Mouse (Mus musculus): Measurements from ENCODE around the gene Pkd1l2. TPM values are rescaled to one million over a fixed set of nuclear protein-coding genes. Genes with fewer than 3 reads are reported as not detected.

Gene Pkd1l2
- polyA plus RNA-seq, 2 experiments: 0.07 to 0.16 TPM

DNA sequence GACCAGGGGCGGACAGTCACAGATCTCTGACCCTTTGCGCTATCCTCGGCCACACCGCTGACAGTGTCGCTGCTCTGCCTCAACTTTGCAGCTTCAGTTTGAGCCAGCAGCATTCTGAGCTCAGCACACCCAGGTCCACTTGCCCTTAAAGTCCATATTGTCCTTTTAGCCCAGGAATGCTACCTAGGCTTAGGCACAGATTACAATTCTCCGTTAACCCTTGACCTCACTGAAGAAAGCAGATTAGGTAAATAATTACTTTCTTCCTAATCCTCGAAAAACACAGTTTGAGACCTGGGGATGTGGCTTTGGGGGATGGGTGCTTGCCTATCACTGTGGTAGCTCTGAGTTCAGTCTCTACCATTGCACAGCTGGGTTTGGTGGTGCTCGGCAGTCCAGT is 91.0 kb downstream of the Pkd1l2 start:
- Histone ChIP-seq H3K27me3 (ENCODE audit: control insufficient read depth, insufficient read depth, low read length) (no peaks in the 10 kb centered on the region), H3K27ac (replicated peaks; ENCODE audit: low read depth, low read length) (no peak overlapping the region), H3K4me1 (ENCODE audit: control insufficient read depth, insufficient read depth, low read length) (peaks cover 7% of the 10 kb centered on the region), H3K9ac (ENCODE audit: low read depth, low read length, severe bottlenecking) (no peak overlapping the region), H3K4me3 (replicated peaks; ENCODE audit: low read length) (no peak overlapping the region), H3K36me3 (ENCODE audit: control insufficient read depth, insufficient read depth, low read length) (peaks cover 16% of the 10 kb centered on the region; the same call in 1 of the 2 replicates), H3K4me2 (replicated peaks; ENCODE audit: low read depth, low read length, severe bottlenecking) (no peak overlapping the region), H3K9me3 (ENCODE audit: control insufficient read depth, low read length) (no peaks in the 10 kb centered on the region)
- ATAC-seq (ENCODE audit: low FRiP score, low read depth) (no peak), DNase-seq (ENCODE audit: low spot score) (no peak)
- WGBS: 92% methylated on average over 8 of the region's 8 CpGs
- TF ChIP-seq POLR2A (IDR thresholded peaks at IDR 0.05; ENCODE audit: borderline replicate concordance, extremely low read depth, insufficient read depth, insufficient read length): no peak

DNA sequence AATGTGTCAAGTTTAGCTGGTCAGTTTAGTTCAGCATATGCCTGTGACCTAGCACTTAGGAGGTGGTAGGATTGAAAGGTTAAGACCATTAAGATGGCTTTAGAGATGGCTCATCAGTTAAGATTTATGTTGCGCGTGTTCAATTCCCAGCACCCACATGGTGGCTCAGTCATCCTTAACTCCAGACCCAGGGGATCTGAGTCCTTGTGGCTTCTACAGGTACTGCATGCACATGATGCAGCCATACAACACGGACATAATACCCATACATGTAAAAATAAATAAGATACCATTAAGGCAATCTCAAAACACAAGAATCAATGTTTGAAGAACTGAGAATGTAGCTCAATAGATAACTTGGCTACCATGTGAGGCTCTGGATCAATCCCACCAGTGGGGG is 92.4 kb downstream of the Pkd1l2 start:
- Histone ChIP-seq H3K9ac (ENCODE audit: low read depth, low read length, severe bottlenecking) (no peak overlapping the region), H3K4me2 (replicated peaks; ENCODE audit: low read depth, low read length, severe bottlenecking) (no peak overlapping the region), H3K9me3 (ENCODE audit: control insufficient read depth, low read length) (no peaks in the 10 kb centered on the region), H3K4me1 (ENCODE audit: control insufficient read depth, insufficient read depth, low read length) (peaks cover 7% of the 10 kb centered on the region), H3K4me3 (replicated peaks; ENCODE audit: low read length) (no peak overlapping the region), H3K27me3 (ENCODE audit: control insufficient read depth, insufficient read depth, low read length) (no peaks in the 10 kb centered on the region), H3K27ac (replicated peaks; ENCODE audit: low read depth, low read length) (no peak overlapping the region), H3K36me3 (ENCODE audit: control insufficient read depth, insufficient read depth, low read length) (peaks cover 29% of the 10 kb centered on the region)
- TF ChIP-seq POLR2A (IDR thresholded peaks at IDR 0.05; ENCODE audit: borderline replicate concordance, extremely low read depth, insufficient read depth, insufficient read length): no peak
- WGBS: 98% methylated on average over 3 of the region's 3 CpGs
- ATAC-seq (ENCODE audit: low FRiP score, low read depth) (no peak), DNase-seq (ENCODE audit: low spot score) (no peak)

DNA sequence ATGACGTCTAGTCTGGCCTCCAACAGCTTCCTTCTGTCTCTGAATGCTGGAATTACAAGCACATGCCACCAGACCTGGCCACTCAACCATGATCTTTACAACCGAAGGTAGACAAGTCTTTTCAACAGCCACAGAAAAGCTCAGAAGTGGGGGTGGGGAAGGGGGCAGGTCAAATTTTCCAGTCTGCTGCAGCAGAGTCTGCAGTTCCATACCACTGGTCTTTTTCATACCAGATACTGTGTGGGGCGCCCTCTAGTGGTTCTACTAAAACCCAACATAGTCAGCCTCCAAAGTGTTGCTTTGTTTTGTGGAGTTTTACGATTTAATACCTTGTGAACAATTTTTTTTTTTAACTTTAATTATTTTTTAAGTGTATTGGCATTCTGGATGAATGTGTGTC is 102.1 kb downstream of the Pkd1l2 start:
- no peak for TF ChIP-seq POLR2A (IDR thresholded peaks at IDR 0.05; ENCODE audit: borderline replicate concordance, extremely low read depth, insufficient read depth, insufficient read length)
- H3K36me3 ChIP-seq (ENCODE audit: control insufficient read depth, insufficient read depth, low read length): peaks cover 21% of the 10 kb centered on the region
- peaks cover 10% of the 10 kb centered on the region for H3K4me1 ChIP-seq (ENCODE audit: control insufficient read depth, insufficient read depth, low read length)
- H3K27me3 ChIP-seq (ENCODE audit: control insufficient read depth, insufficient read depth, low read length): no peaks in the 10 kb centered on the region
- H3K9me3 ChIP-seq (ENCODE audit: control insufficient read depth, low read length): no peaks in the 10 kb centered on the region
- DNase-seq (ENCODE audit: low spot score) (peak; percentile 83), ATAC-seq (ENCODE audit: low FRiP score, low read depth) (no peak)
- no peak overlapping the region for H3K4me3 ChIP-seq (replicated peaks; ENCODE audit: low read length)
- no peak overlapping the region for H3K9ac ChIP-seq (ENCODE audit: low read depth, low read length, severe bottlenecking)
- WGBS: 23% methylated on average over 4 of the region's 4 CpGs
- no peak overlapping the region for H3K4me2 ChIP-seq (replicated peaks; ENCODE audit: low read depth, low read length, severe bottlenecking)
- no peak overlapping the region for H3K27ac ChIP-seq (replicated peaks; ENCODE audit: low read depth, low read length)

DNA sequence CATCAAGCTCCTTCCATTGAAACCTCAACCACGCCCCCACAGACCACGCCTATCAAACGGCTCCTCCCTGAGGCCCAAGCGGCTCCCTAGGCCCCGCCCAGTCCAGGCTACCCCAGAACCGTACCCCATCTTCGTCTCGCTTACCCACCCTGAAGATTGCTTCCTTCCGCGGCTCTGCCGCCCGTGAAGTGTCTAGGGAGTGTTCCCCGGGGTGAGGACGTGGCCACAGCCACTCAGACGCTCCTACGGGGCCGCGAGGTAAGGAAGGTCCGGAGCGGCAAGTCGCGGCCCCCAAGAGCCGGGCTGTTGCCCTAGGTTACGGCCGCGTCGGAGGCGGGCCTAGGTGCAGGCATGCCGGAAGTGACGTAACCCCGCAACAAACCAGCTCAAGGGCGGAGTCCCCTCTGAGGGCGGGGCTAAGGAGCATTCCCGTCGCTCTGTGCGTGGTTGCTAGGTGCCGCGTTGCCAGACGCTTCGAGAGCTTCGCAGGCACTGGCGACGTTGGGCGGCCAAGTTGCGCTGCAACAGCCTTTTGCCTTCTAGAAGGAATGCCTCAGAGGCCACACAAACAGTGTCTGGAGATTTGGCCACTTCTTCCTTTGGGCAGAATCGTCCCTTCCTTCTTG is 103.5 kb downstream of the Pkd1l2 start, which contains the start of gene 1700030J22Rik:
TSS of gene 1700030J22Rik (minus strand) at position 329 of the 626 bp plus-strand sequence.
- H3K4me3 ChIP-seq (replicated peaks; ENCODE audit: low read length): peak within 1 kb of the TSS; percentile 80
- no peaks in the 10 kb centered on the region for H3K27me3 ChIP-seq (ENCODE audit: control insufficient read depth, insufficient read depth, low read length)
- no peaks in the 10 kb centered on the region for H3K9me3 ChIP-seq (ENCODE audit: control insufficient read depth, low read length)
- peak within 1 kb of the TSS; percentile 38 for H3K9ac ChIP-seq (ENCODE audit: low read depth, low read length, severe bottlenecking)
- H3K4me2 ChIP-seq (replicated peaks; ENCODE audit: low read depth, low read length, severe bottlenecking): peak within 1 kb of the TSS; percentile 88
- H3K4me1 ChIP-seq (ENCODE audit: control insufficient read depth, insufficient read depth, low read length): peaks cover 10% of the 10 kb centered on the region
- H3K27ac ChIP-seq (replicated peaks; ENCODE audit: low read depth, low read length): no peak within 1 kb of the TSS
- DNase-seq (ENCODE audit: low spot score): peak; percentile 99
- H3K36me3 ChIP-seq (ENCODE audit: control insufficient read depth, insufficient read depth, low read length): peaks cover 13% of the 10 kb centered on the region
- peak; percentile 99 for ATAC-seq (ENCODE audit: low FRiP score, low read depth)
- no peak for TF ChIP-seq POLR2A (IDR thresholded peaks at IDR 0.05; ENCODE audit: borderline replicate concordance, extremely low read depth, insufficient read depth, insufficient read length)
- 0% methylated on average over 43 of the region's 46 CpGs for WGBS

DNA sequence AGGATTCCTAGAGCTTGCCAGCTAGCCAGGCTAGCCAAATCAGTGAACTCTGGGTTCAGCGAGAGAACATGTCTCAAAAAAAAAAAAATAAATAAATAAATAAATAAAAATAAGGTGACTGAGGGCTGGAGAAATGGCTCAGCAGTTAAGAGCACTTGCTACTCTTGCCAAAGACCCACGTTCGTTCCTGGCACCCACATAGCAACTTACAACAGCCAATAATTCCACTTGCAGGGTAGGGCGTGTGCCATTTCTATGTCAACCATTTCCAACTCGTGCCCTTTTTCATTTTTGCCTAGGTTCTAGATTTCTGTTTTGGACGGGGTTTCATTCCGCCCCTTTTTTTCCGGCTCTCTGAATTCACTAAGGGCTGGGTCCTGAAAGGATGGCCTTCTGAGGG is 104.2 kb downstream of the Pkd1l2 start:
- TF ChIP-seq POLR2A (IDR thresholded peaks at IDR 0.05; ENCODE audit: borderline replicate concordance, extremely low read depth, insufficient read depth, insufficient read length): no peak
- Histone ChIP-seq H3K4me3 (replicated peaks; ENCODE audit: low read length) (peak overlapping the region; percentile 80), H3K4me2 (replicated peaks; ENCODE audit: low read depth, low read length, severe bottlenecking) (peak overlapping the region; percentile 88), H3K9ac (ENCODE audit: low read depth, low read length, severe bottlenecking) (peak overlapping the region; percentile 38), H3K36me3 (ENCODE audit: control insufficient read depth, insufficient read depth, low read length) (peaks cover 6% of the 10 kb centered on the region; the same call in 1 of the 2 replicates), H3K4me1 (ENCODE audit: control insufficient read depth, insufficient read depth, low read length) (peaks cover 10% of the 10 kb centered on the region), H3K27ac (replicated peaks; ENCODE audit: low read depth, low read length) (no peak overlapping the region), H3K9me3 (ENCODE audit: control insufficient read depth, low read length) (no peaks in the 10 kb centered on the region), H3K27me3 (ENCODE audit: control insufficient read depth, insufficient read depth, low read length) (no peaks in the 10 kb centered on the region)
- ATAC-seq (ENCODE audit: low FRiP score, low read depth) (no peak), DNase-seq (ENCODE audit: low spot score) (no peak)
- WGBS: 30% methylated on average over 8 of the region's 8 CpGs

All from limb, embryonic 14.5 days (tissue).